In genomic region chr1:34073436-34074169, GRCm38 (mm10) we compare ENCODE assay signal across 13 mouse cellular contexts.
DNase-seq lines count a peak whose midpoint lies in the region; ATAC-seq and TF ChIP-seq lines count a peak whose summit lies in the region.
"Had no signal": no experiment of that assay in that cellular context is flagged by ENCODE, and none has a peak within 500 bp of the region (broad histone marks: within the 10 kb centered on the region; RNA-seq: fewer than 3 reads in every experiment).

No protein-coding gene starts in this region.

- TF ChIP-seq POLR2A in myocyte (IDR thresholded peaks at IDR 0.05; ENCODE audit: insufficient read length, low read depth), result no peak

- no peak overlapping the region for H3K4me3 ChIP-seq in heart, embryonic 12.5 days
- no peak overlapping the region for H3K4me3 ChIP-seq in midbrain, embryonic 12.5 days
- H3K4me3 ChIP-seq in midbrain, embryonic 14.5 days (replicated peaks; ENCODE audit: low read depth, low read length), result no peak overlapping the region
- no peak overlapping the region for H3K4me3 ChIP-seq in myocyte
- H3K4me3 ChIP-seq: neural tube, embryonic 13.5 days had no signal

- no peak overlapping the region for H3K4me2 ChIP-seq in heart, embryonic 12.5 days
- H3K4me2 ChIP-seq in midbrain, embryonic 12.5 days (replicated peaks), result no peak overlapping the region
- H3K4me2 ChIP-seq in midbrain, embryonic 14.5 days (ENCODE audit: low read length), result no peak overlapping the region
- H3K4me2 ChIP-seq in myocyte (ENCODE audit: low read depth), result peak overlapping the region; percentile 82
- H3K4me2 ChIP-seq: neural tube, embryonic 13.5 days had no signal

- H3K27me3 ChIP-seq in heart, embryonic 12.5 days (replicated peaks), result no peaks in the 10 kb centered on the region
- no peaks in the 10 kb centered on the region for H3K27me3 ChIP-seq in midbrain, embryonic 12.5 days
- no peaks in the 10 kb centered on the region for H3K27me3 ChIP-seq in midbrain, embryonic 14.5 days (ENCODE audit: control insufficient read depth, insufficient read depth, low read length)
- no peaks in the 10 kb centered on the region for H3K27me3 ChIP-seq in myocyte (ENCODE audit: control insufficient read depth, insufficient read depth, insufficient read length)
- H3K27me3 ChIP-seq: CH12.LX had no signal

- H3K4me1 ChIP-seq in heart, embryonic 12.5 days (replicated peaks), result peaks cover 77% of the 10 kb centered on the region
- peaks cover 26% of the 10 kb centered on the region for H3K4me1 ChIP-seq in midbrain, embryonic 12.5 days
- peaks cover 15% of the 10 kb centered on the region; the same call in 1 of the 2 replicates for H3K4me1 ChIP-seq in midbrain, embryonic 14.5 days (ENCODE audit: control insufficient read depth, insufficient read depth, low read length)

- WGBS in heart, embryonic 12.5 days, result 36% methylated on average over 10 of the region's 10 CpGs
- WGBS in midbrain, embryonic 12.5 days, result 41% methylated on average over 10 of the region's 10 CpGs
- 51% methylated on average over 10 of the region's 10 CpGs for whole genome bisulfite sequencing in midbrain, embryonic 14.5 days

- H3K36me3 ChIP-seq in heart, embryonic 12.5 days, result no peaks in the 10 kb centered on the region
- no peaks in the 10 kb centered on the region for H3K36me3 ChIP-seq in midbrain, embryonic 12.5 days
- no peaks in the 10 kb centered on the region for H3K36me3 ChIP-seq in midbrain, embryonic 14.5 days (ENCODE audit: control insufficient read depth, insufficient read depth, low read length)
- H3K36me3 ChIP-seq in myocyte (ENCODE audit: control insufficient read depth, insufficient read depth), result no peaks in the 10 kb centered on the region
- H3K36me3 ChIP-seq: neural tube, embryonic 13.5 days had no signal

- H3K9me3 ChIP-seq in heart, embryonic 12.5 days (replicated peaks), result no peaks in the 10 kb centered on the region
- no peaks in the 10 kb centered on the region for H3K9me3 ChIP-seq in midbrain, embryonic 12.5 days
- H3K9me3 ChIP-seq in midbrain, embryonic 14.5 days (ENCODE audit: control insufficient read depth, low read length), result no peaks in the 10 kb centered on the region
- H3K9me3 ChIP-seq: neural tube, embryonic 13.5 days had no signal

- no peak for DNase-seq in heart, postnatal 36 days
- no peak for DNase-seq in midbrain, embryonic 14.5 days
- peak; percentile 53 for DNase-seq in NIH3T3 (ENCODE audit: low read depth)
- no peak for DNase-seq in cerebellum, adult 8-10 months
- no peak for DNase-seq in cerebellum, adult 9-10 months
- DNase-seq: cerebellum, postnatal 25 days; kidney, adult 18-20 months had no signal

- ATAC-seq in heart, embryonic 12.5 days (ENCODE audit: insufficient number of reproducible peaks, low FRiP score), result no peak
- ATAC-seq in midbrain, embryonic 12.5 days (ENCODE audit: low FRiP score, low read depth), result no peak
- ATAC-seq in midbrain, embryonic 14.5 days (ENCODE audit: low FRiP score, low TSS enrichment), result no peak

- H3K79me2 ChIP-seq in myocyte (ENCODE audit: control insufficient read depth, insufficient read depth), result peaks cover 96% of the 10 kb centered on the region

- 0 out of 2 replicates have a peak overlapping the region, but pooled peaks have one; percentile 6 for H3K27ac ChIP-seq in heart, embryonic 12.5 days (ENCODE audit: poor library complexity, severe bottlenecking)
- H3K27ac ChIP-seq in midbrain, embryonic 12.5 days (replicated peaks), result no peak overlapping the region
- no peak overlapping the region for H3K27ac ChIP-seq in midbrain, embryonic 14.5 days (replicated peaks; ENCODE audit: low read depth, low read length)
- H3K27ac ChIP-seq: liver, embryonic 14.5 days; neural tube, embryonic 13.5 days had no signal

- intact Hi-C loops in heart, postnatal 36 days (cut with DNase I), result no loop called here

- no peak overlapping the region for H3K9ac ChIP-seq in heart, embryonic 12.5 days
- 0 out of 2 replicates have a peak overlapping the region, but pooled peaks have one; percentile 11 for H3K9ac ChIP-seq in midbrain, embryonic 12.5 days (replicated peaks)
- H3K9ac ChIP-seq in midbrain, embryonic 14.5 days (replicated peaks; ENCODE audit: low read length), result no peak overlapping the region
- H3K9ac ChIP-seq: liver, embryonic 14.5 days; neural tube, embryonic 13.5 days had no signal

- no peak overlapping the region for H3ac ChIP-seq in myocyte (ENCODE audit: control insufficient read depth, insufficient read length)

TF ChIP-seq in myocyte, 11 proteins besides CTCF, POLR2A, EP300 and RAD21:
- no peak for TF ChIP-seq CEBPB (IDR thresholded peaks at IDR 0.05; ENCODE audit: insufficient read depth, poor library complexity, severe bottlenecking)
- TF ChIP-seq MYOD1 (IDR thresholded peaks at IDR 0.05; ENCODE audit: control insufficient read depth in 1 of 3, insufficient read length in 2 of 3, low read depth in 2 of 3), result peak in 2 of 3 experiments; percentile 15 to 56
- TF ChIP-seq USF1 (IDR thresholded peaks at IDR 0.05; ENCODE audit: low read depth), result no peak
- no peak for TF ChIP-seq TCF3 (IDR thresholded peaks at IDR 0.05; ENCODE audit: insufficient read length, low read depth)
- peak; percentile 20 to 71 (median 34) for TF ChIP-seq MYOG (IDR thresholded peaks at IDR 0.05; ENCODE audit: control insufficient read depth in 1 of 3, insufficient read depth in 1 of 3, insufficient read length in 2 of 3, low read depth in 2 of 3)
- TF ChIP-seq E2F4 (IDR thresholded peaks at IDR 0.05; ENCODE audit: insufficient read depth), result no peak
- no peak for TF ChIP-seq MAX (IDR thresholded peaks at IDR 0.05; ENCODE audit: low read depth)
- TF ChIP-seq POLR2AphosphoS2 (IDR thresholded peaks at IDR 0.05; ENCODE audit: insufficient read length, low read depth), result no peak
- peak; percentile 23 for TF ChIP-seq TCF12 (IDR thresholded peaks at IDR 0.05; ENCODE audit: insufficient read depth, poor library complexity, severe bottlenecking)
- no peak for TF ChIP-seq SRF (IDR thresholded peaks at IDR 0.05; ENCODE audit: control insufficient read depth, insufficient read length, low read depth)
- TF ChIP-seq REST (IDR thresholded peaks at IDR 0.05; ENCODE audit: insufficient read depth, insufficient read length), result no peak
